Mouse (Mus musculus) CD4-positive, CD25-positive, alpha-beta regulatory T cell, adult 2 months (primary cell): ENCODE data around the gene Aven.
A peak's percentile ranks its signal among the peaks of the same experiment; 100 is the strongest.

Experiments used
- DNase-seq: peaks from one replicate; pipeline ENCODE4 v3.0.0-alpha.2; 2012; ENCODE audit warnings: low read depth, low spot score

Aven gene

DNA sequence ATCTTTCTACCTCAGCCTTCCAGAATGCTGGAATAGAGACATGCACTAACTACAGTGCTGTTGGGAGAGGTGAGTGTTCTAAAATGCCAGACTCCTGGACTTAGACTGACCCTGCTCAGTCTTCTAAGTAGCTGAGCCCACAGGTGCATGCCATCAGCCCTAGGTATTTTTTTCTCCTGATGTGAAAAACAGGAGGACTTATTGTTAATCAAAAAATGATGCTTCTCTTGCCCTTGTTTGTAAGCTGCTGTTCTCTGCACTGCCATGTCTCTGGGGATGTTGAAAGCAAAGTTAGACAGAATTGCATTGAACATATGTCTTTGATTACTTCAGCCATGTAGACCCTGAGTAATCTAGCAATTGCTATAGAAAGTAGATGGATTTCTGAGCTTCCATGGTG lies 64.7 kb downstream of the Aven start:
- no peak for DNase-seq

DNA sequence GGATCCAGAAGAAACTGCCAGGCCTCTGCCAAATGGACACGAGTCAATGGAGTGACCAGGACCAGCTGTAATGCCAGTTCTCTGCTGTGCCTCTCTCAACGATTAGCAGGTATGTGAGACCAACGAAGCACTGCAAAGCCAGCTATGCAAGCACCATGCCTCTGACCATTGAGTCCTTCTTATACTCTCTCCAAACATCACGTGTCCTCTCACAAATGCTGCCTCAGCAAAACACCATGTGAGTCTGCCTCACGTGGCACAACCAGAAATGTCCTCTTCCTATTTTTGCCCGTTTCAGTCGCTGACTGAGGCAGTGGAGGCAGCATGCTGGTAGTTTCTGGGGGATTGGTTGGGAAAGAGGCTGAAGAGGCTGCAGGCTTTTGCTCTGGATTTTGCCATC lies 68.8 kb downstream of the Aven start:
- no peak for DNase-seq

DNA sequence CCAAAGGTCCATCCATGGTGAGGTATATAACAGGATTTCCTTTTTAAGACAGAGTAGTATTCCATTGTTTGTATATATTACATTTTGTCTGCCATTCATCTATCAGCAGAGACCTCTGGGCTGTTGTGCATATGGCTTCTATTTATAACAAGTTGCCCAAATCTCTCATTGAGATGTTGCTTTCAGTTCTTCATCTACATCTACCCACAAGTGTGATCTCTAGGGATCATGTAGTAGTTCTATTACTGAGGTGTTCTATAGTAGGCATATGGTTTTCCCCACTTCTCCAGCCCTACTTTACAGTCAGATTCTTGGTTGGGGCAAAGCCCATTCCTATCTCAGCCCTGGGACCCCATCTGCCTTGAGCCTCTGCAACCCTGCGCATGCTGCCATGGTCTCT lies 72.3 kb downstream of the Aven start:
- DNase-seq: no peak

DNA sequence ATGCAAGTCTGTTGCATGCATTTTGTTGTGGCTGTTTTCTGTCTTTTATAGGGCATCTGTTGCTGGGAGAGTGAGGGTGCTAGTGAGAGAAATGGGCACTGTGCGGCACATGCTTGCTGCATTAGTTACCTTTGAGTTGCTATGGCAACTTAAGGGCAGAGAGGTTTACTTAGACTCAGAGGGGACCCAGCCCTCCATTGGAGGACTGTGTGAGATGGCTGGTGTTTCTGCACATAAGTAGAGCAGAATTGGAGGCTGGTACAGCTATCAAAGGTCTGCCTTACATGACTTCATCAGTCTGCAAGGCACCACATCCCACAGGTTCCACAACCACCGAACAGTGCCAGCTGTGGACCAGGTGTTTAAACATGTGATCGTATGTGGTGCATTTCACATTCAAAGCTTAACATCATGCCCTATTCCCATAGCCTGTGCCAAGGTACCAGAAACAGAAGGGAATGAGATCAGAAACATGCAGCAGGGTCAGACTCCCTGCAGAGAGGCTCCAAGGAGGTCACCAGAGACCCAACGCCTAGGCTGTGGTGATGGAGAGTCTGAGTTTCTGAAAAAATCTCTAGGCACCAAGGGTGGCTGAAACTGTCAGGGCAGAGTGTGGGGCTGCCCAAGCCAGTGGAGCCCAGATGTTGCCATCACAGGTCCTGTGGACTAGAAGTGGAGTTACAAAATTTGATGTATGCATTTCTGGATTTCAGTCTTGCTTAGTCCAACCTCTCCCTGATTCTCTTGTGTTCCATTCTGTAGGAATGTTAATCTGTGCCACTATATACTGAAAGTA lies 73.7 kb downstream of the Aven start:
- DNase-seq: no peak

DNA sequence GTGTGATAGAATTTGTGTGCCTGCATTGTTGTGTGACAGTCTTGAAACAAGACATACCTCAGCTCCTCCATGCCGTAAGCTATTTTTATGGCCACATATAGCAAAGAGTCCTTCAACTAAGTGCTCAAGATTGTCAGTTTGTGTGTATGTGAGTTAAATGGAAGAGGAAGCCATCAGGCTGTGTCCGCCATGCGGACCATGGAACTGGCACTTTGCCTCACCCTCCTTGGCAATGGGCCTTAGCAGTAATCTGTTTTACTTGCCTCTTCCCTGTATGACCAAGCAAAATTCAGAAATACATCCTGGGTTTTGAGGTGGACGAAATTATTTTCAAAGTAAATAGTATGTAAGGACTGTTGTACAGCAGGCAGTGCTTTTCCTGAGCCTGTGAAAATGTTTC lies 75.0 kb downstream of the Aven start:
- no peak for DNase-seq

DNA sequence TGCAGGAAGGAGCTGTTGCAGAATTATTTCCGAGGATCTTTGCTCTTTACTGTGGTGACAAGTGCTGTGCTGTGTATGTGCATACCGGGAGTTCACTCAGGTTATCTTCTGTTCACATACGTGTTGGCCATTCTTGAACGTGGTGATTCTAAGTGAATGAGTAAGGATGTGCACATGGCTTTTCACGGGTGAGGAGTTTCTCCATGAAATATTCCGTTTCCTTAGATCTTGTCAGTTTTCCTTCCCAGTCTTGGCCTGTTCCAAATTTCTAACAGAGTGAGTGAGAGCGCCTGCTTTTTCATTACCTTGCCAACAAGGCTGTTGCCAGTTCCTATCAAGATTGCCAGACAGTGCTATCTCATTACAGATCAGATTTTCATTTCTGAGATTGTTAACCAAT lies 98.2 kb downstream of the Aven start:
- no peak for DNase-seq

DNA sequence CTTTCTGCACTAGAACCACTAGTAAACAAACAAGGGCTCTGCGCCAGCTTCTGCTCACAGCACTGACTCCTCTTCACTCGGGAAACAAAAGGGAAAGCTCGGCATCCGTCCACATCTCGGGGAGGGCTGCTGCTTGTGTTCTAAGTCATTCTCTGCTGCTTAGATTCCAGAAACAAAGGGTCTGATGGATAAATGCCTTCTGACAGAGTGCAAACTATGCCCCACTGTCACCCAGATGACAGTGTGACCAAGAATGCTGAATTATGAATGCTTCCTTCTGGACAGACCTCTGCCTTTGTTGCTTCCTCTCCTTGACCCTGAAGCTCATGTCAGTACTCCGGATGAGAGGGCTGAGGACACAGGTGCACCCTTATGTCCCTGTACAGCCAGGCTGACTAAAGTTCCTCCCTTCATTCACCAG lies 98.7 kb downstream of the Aven start:
- no peak for DNase-seq

DNA sequence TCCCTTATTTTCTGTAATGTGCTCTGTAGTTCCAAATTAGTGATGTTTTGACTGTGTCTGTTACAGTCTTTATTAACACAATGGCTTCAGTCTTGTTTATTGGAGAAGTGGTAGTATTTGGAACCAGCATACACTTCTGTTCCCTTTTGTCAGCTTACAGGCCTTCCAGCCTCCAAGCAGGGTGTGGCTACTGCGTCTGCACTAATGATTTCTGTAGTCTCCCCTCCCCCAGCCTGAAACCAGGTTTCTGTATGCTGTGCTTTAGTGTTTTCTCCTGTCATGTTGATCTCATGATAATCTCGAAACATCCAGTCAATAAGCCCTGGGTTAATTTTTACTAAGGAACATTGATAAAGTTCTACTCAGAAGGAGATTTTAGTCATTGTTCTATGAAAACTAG lies 100.6 kb downstream of the Aven start:
- no peak for DNase-seq

DNA sequence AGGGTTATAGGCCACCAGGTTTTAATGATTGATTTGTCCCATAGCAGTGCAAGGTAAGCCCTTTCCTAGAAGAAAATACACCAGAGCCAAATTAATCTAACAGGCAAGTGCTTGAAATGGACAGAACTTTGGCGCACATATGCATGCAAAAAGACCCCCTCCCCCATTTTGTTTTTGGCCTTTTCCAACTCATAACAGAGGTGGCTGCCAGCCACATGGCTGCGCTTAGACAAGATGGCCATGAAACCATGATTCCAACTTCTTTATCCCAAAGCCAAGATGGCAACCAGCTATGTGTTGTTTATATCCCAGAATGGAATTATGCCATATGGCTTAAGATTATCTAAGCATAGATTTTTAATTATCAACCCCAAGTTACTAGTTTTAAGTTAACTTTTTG lies 101.0 kb downstream of the Aven start:
- DNase-seq: no peak

DNA sequence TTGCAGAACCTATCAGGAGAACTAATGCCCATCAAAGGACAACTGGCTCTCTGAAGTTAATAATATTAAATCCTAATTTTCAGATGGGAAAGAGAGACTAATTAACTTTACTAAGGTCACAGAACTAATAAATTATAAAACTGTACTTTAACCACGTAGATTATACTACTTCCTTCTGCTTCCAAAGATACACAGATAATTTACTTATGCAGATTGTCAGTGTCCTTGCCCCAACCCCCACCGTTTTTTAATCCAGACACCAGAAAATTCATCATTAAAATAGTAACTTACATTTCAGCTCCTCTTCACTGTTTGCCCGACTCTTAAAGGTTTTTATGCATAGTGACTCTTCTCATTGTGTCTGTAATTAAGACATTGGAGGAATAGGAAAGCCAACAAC lies 103.0 kb downstream of the Aven start:
- DNase-seq: no peak

DNA sequence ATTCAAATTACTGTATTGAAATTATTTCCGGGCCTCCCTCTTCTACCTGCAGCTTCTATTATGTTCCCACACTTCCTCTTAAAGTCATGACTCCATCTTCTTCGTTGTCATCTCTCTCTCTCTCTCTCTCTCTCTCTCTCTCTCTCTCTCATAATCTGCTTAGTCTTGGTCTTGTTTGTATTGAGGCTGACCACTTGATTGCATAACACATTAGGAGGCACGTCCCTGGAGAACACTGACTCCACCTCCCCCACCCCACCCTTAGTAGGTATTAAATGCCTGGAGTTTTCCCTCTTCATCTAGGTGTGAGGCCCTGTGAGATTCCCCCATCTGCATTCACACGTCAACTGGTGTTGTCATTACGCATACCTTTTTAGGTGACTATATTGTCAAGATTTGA lies 103.7 kb downstream of the Aven start:
- DNase-seq: no peak

DNA sequence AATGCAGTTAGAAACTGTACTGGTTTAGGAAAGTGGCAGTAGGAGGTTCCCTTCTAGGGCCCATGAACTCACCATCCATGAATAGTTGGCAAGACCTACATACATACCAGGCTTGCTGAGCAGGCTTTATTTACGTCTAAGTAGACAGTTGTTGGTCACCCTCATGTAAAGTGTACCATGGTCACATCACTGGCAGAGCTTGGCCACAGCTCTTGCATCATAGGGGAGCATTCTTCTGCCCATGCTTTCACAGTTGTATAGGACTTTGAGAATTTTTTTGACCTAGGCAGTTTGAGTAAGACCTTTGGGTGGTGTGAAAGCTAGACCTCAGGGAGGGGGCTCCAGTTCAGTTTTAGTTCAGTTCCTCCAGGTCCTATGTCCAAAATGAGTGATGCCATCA lies 104.3 kb downstream of the Aven start:
- no peak for DNase-seq

DNA sequence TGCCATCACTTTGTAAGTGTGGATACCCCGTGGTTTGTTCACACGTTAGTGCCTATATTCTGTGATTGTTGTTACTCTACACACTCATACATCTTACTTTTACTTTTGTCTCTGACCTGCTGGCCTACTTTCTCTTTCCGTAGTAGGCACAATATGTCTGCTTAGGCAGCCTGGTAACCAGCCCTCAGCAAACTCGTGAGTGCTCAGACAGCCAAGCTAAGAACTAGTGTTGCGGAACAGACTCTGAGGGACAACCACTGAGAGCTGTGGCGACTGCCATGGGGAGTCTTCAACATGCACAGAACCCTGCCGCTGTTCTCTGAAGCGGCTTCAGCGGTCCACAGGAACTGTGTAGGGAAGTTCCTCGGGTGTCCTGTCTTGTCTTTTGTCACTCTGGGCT lies 107.5 kb downstream of the Aven start:
- no peak for DNase-seq

DNA sequence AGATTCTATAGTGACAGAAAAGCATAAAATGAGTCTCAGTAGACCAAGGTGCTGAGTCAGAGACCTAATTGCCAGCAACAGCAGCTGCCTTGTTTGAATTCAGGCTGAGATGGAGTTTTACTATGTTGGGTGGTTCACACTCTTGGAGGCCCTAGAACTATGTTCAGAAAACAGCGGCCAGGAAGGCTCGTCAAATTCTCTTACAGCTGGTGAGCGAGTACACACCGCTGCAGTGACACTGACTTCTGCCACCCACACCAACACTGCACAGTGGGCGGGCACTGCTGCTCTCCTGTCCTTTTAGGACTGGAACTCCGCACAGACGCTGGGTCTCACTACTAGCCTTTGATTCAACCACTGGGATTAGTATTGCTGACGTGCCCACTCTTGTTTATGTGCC lies 109.7 kb downstream of the Aven start:
- no peak for DNase-seq

DNA sequence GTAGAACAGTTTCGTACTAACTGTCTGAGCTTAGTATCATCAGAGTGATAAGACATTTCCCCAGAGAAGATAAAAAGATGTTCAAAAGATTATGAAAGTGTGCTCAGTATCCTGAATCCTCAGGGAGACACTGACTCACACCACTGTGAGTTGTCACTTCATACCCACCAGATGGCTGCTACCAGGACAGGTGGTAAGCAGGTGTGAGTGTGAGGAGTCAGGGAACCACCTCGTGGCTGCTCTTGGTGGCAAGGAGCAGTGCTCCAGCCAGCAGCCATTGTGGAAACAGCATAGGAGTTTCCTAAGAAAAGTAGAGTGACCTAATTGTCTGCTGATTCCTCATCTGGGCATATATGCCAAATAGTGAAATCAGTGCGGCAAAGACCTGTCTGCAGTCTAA lies 113.8 kb downstream of the Aven start:
- DNase-seq: no peak

DNA sequence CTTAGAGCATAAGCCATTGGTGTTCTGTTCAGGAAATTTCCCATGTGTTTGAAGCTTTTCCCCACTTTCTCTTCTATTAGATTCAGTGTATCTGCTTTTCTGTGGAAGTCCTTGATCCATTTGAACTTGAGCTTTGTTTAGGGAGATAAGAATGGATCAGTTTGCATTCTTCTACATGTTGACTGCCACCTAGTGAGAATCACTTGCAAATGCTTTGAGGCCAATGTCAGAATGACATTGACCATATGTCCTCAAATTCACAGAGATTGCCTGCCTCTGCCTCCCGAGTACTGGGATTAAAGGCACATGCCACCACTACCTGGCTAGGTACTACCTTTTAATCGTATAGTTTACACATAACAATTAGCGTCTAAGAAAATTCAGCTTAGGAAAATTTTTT lies 119.9 kb downstream of the Aven start:
- DNase-seq: peak; percentile 31

DNA sequence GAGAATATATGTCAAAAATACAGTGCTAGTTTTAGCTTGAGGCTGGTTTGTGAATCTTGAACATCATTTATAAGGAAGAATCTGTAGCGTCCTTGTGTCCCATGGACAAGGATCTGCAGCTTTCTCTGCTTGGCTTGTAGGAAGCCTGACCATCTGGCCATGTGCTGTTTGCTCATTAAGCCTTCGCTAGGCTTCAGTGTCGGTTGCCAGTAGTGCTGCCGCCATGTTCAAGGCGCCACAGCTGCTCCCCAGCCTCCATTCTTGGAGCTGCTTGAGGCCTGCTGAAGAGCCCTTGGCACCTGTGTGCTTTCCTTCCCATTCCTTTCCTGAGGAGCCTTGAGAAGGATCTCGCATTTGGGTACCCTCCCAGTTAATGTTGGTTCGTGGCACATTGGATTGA lies 121.6 kb downstream of the Aven start:
- DNase-seq: no peak

DNA sequence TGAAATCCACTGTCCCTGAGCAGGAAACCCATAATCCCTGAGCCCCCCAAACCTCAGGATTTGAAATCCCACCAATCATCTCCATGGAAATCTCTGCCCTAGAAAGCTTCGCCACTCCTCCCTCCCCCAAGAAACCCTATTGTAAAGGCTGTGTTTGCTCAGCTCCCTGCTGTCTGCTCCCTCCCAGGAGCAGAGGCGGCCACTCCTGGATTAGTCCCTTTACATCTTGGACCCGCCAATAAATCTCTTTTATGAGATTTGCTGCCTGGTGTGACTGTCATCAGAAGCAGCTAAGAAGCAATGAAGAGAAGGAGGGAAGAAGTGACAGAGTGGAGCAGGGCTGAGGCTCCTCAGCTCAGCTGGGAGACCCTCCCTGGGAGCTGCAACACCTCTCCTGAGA lies 124.4 kb downstream of the Aven start:
- DNase-seq: no peak

DNA sequence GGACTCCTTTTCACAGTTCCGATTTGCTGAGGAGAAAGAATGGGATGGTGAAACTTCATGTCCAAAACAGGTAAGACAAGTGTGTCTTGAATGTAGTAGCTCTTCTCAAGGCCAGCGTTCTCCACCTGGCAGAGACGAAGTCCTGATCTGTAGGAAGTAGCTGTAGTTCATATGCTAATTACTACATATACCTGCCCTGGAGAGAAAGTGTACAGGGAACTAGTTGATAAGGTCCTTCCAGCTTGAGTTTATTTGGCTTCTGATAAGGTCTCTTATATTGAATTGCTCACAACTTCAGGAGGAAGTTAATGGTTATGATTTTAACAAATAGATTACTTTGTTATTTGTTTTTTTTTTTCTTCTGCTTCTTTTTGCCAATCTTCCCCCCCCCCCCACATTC lies 132.4 kb downstream of the Aven start:
- no peak for DNase-seq

DNA sequence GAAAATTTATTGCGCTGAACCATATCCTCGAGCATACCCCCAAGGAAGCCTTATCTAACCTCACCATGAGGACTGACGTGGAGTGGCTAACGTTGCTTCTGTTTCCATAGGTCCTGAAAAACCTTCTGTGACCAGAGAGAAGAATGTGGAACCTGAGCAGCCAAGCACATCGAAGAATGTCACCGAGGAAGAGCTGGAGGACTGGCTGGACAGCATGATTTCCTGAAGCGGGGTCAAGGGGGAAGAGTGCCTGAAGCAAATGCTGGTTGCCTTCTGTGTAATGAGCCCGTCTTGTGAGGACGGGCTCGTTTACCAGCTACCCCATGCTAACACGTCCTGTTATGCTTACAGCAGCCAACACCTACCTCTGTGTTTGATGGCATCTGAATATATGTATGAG lies 137.9 kb downstream of the Aven start:
- no peak for DNase-seq

DNA sequence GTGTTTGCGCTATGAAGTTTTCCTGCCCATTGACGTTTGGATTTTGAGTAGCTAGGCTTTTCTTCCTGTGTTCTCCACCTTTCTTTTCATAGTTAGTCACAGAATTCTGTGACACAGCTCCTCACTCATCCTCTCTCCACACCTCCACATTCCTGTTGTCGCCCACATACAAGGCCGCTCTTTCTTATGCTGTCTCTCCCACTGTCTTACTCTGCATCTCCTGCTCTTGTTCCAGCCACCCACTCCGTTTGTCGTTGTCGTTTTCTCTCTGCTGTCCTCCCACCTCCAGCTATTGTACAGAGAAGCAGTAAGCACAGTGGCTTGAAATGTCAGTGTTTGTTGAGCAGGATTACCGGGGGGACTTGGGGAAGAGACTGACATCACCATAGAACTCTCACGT lies 139.8 kb downstream of the Aven start:
- DNase-seq: no peak

DNA sequence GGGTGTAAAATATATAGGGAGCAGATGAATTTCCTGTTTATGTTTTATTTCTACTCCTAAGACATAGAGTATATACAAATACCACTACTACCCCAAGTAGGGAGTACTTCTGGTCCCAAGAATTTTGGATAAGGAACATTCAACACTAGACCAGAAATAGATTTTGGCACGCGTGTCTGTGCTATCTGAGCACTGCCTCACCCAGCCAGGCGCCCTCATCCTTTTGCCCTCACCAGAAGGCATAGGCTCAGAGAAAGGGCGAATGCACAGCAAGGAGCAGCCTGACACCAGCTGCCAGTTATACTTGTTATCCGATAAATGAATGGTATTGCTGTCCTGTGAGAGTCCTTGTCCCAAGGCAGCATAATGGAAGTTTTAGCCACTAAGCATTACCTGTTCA lies 144.4 kb downstream of the Aven start:
- DNase-seq: no peak

DNA sequence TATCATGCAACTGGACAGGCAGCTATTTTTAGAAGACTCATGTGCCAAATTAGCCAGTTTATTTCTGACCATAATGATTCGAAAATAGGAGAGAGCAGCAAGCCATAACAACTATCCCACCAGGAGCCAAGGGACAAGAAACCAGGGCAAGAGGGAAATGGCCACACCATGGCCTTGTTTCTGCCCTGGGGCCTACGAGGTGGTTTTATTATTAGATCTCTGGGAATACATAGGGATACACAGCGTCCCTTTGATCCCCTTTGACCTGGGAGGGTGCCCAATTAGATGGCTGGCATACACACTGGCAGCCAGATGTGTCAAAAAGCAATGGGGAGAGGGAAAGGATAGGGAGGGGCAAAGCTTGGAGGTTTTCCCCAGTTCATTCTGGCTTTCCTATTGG lies 161.1 kb downstream of the Aven start:
- no peak for DNase-seq

DNA sequence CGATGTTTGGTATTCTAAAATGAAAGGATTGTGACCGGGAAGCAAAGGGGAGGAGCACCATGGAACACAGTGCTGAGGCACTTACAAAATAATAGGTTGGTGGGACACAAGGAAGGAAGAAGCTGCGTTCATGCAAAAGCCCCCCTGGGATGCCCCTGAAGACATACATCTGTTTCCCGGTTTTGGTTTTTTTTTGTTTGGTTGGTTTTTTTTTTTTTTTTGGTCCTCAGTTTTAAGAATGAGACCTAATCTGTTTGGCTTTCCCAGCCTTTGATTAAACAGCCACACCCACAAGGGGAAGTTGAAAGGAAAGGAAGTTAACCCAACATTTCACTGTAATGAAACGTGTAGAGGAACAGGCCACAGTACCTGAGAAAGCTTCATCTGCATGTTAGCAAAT lies 163.4 kb downstream of the Aven start:
- DNase-seq: peak; percentile 4
